Mouse (Mus musculus) bone marrow, adult 2 months (tissue): ENCODE data around the gene Kat14.

Experiments
- CTCF ChIP-seq: fragments of 200-500 bp; IDR thresholded peaks from 2 replicates; pipeline ENCODE4 v1.5.1; 2011; ENCODE audit warnings: low read length, control low read depth; ENCODE audit not compliant: control insufficient read depth, insufficient read depth
- POLR2A ChIP-seq: fragments of 200-500 bp; IDR thresholded peaks from 2 replicates; pipeline ENCODE4 v1.6.1; 2011; ENCODE audit warnings: low read depth, mild to moderate bottlenecking, control low read depth, low read length, borderline replicate concordance; ENCODE audit not compliant: control insufficient read depth

DNA sequence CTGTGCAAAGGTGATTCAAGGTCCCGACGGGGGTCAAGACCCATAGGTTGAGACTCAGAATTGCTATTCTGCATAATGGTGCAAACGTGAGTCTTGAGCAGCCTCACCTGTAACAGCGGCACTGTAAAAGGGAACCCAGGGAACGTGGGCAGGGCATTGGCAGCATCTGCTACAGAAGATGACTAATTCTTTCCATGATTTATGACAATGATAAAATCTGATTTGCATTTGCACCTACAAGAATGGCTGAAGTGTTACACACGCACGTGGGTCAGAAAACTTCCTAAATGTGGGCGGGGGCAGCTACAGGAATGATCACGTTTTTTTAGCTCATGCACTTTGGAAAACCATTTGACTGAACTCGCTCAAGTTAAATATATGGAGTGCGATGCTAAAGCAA, 15.9 kb upstream of the Kat14 start:
- TF ChIP-seq CTCF (no peak), POLR2A (no peak)
